Mouse (Mus musculus) heart, embryonic 11.5 days (tissue): ENCODE measurements around the gene Adh1. TPM values are rescaled to one million over a fixed set of nuclear protein-coding genes. Genes with fewer than 3 reads are reported as not detected.

Experiments used
- ATAC-seq: fragments of 200-750 bp; cut with Nextera tagmentation; replicated peaks from 2 replicates; pipeline ENCODE4 v1.8.0; 2017; ENCODE audit warnings: moderate library complexity; ENCODE audit not compliant: insufficient number of reproducible peaks, low FRiP score, low TSS enrichment
- H3K27ac ChIP-seq: fragments of 300-500 bp; sonication (generic); 2 replicates; pipeline ENCODE4 v1.5.1; 2014; ENCODE audit warnings: mild to moderate bottlenecking, low read depth, low read length
- H3K27me3 ChIP-seq: fragments of 300-500 bp; sonication (generic); 2 replicates; pipeline ENCODE4 v1.6.1; 2014; ENCODE audit warnings: mild to moderate bottlenecking, low read length, mixed read lengths; ENCODE audit not compliant: control insufficient read depth, insufficient read depth
- H3K36me3 ChIP-seq: fragments of 300-500 bp; sonication (generic); 2 replicates; pipeline ENCODE4 v1.6.1; 2014; ENCODE audit warnings: mild to moderate bottlenecking, low read length, moderate library complexity, mixed read lengths; ENCODE audit not compliant: control insufficient read depth, insufficient read depth
- H3K4me1 ChIP-seq: fragments of 300-500 bp; sonication (generic); 2 replicates; pipeline ENCODE4 v1.6.1; 2014; ENCODE audit warnings: low read length; ENCODE audit not compliant: control insufficient read depth, insufficient read depth
- H3K4me2 ChIP-seq: fragments of 300-500 bp; sonication (generic); 2 replicates; pipeline ENCODE4 v1.6.1; 2014; ENCODE audit warnings: mild to moderate bottlenecking, moderate library complexity
- H3K4me3 ChIP-seq: fragments of 300-500 bp; sonication (generic); 2 replicates; pipeline ENCODE4 v1.5.1; 2014; ENCODE audit warnings: low read depth, low read length
- H3K9ac ChIP-seq: fragments of 300-500 bp; sonication (generic); 2 replicates; pipeline ENCODE4 v1.6.1; 2014; ENCODE audit warnings: mild to moderate bottlenecking, low read depth, low read length, moderate library complexity
- H3K9me3 ChIP-seq: fragments of 300-500 bp; sonication (generic); replicated peaks from 2 replicates; pipeline ENCODE4 v1.6.1; 2016; ENCODE audit warnings: low read length; ENCODE audit not compliant: control insufficient read depth
- WGBS: fragments of 180-500 bp; shearing (Covaris S2); extraction: QIAGEN DNeasy Blood & Tissue Kit; methylation state at CpG from one replicate; pipeline ENCODE4 v1.1.7; 2014; ENCODE audit not compliant: insufficient replicate concordance; 5-methylcytosine and 5-hydroxymethylcytosine counted together
- polyA plus RNA-seq: library from polyadenylated mRNA; unstranded; fragments of >200 nt; fragmentation: Nextera tagmentation; extraction: Ambion mirVana; gene quantifications from 2 replicates; pipeline ENCODE4 v1.2.1, GENCODE M21; 2014

Gene Adh1
- polyA plus RNA-seq, 1 experiment from 2014 or later: 0.93 TPM

GRCm38 (mm10) chr3:138246511-138247020 is 14.2 kb upstream of the Adh1 start:
- Histone ChIP-seq H3K27ac (no peak overlapping the region), H3K9ac (no peak overlapping the region), H3K9me3 (no peaks in the 10 kb centered on the region), H3K27me3 (no peaks in the 10 kb centered on the region), H3K36me3 (no peaks in the 10 kb centered on the region), H3K4me1 (no peaks in the 10 kb centered on the region), H3K4me2 (no peak overlapping the region), H3K4me3 (no peak overlapping the region)
- no peak for ATAC-seq

GRCm38 (mm10) chr3:138247241-138247640 is 13.6 kb upstream of the Adh1 start:
- 82% methylated on average over 4 of the region's 4 CpGs for WGBS
- Histone ChIP-seq H3K4me2 (no peak overlapping the region), H3K9me3 (no peaks in the 10 kb centered on the region), H3K36me3 (no peaks in the 10 kb centered on the region), H3K27me3 (no peaks in the 10 kb centered on the region), H3K4me1 (no peaks in the 10 kb centered on the region), H3K9ac (no peak overlapping the region), H3K4me3 (no peak overlapping the region), H3K27ac (no peak overlapping the region)
- ATAC-seq: no peak

GRCm38 (mm10) chr3:138248011-138248410 is 12.8 kb upstream of the Adh1 start:
- no peak for ATAC-seq
- WGBS: 72% methylated on average over 7 of the region's 7 CpGs
- H3K9me3 ChIP-seq: no peaks in the 10 kb centered on the region
- no peak overlapping the region for H3K4me2 ChIP-seq
- H3K27ac ChIP-seq: no peak overlapping the region
- H3K36me3 ChIP-seq: no peaks in the 10 kb centered on the region
- no peaks in the 10 kb centered on the region for H3K27me3 ChIP-seq
- H3K9ac ChIP-seq: no peak overlapping the region
- H3K4me1 ChIP-seq: no peaks in the 10 kb centered on the region
- H3K4me3 ChIP-seq: no peak overlapping the region

GRCm38 (mm10) chr3:138248746-138249145 is 12.0 kb upstream of the Adh1 start:
- H3K4me2 ChIP-seq: no peak overlapping the region
- H3K9ac ChIP-seq: no peak overlapping the region
- no peak for ATAC-seq
- H3K9me3 ChIP-seq: no peaks in the 10 kb centered on the region
- no peak overlapping the region for H3K4me3 ChIP-seq
- no peaks in the 10 kb centered on the region for H3K4me1 ChIP-seq
- H3K27me3 ChIP-seq: no peaks in the 10 kb centered on the region
- H3K27ac ChIP-seq: no peak overlapping the region
- WGBS: 85% methylated on average over 8 of the region's 8 CpGs
- no peaks in the 10 kb centered on the region for H3K36me3 ChIP-seq

- Histone ChIP-seq H3K9me3 (no peaks in the 10 kb centered on the region), H3K9ac (no peak overlapping the region), H3K4me2 (no peak overlapping the region), H3K27ac (no peak overlapping the region), H3K4me3 (no peak overlapping the region), H3K27me3 (no peaks in the 10 kb centered on the region), H3K4me1 (no peaks in the 10 kb centered on the region), H3K36me3 (no peaks in the 10 kb centered on the region)
- ATAC-seq: no peak
- WGBS: 82% methylated on average over 6 of the region's 6 CpGs
These were observed 9.6 kb upstream of the Adh1 start for GRCm38 (mm10) chr3:138251156-138251555.

- Histone ChIP-seq H3K27ac (no peak overlapping the region), H3K36me3 (no peaks in the 10 kb centered on the region), H3K4me1 (no peaks in the 10 kb centered on the region), H3K4me2 (no peak overlapping the region), H3K27me3 (no peaks in the 10 kb centered on the region), H3K9ac (no peak overlapping the region), H3K4me3 (no peak overlapping the region), H3K9me3 (no peaks in the 10 kb centered on the region)
- 63% methylated on average over 5 of the region's 5 CpGs for WGBS
- ATAC-seq: no peak
These were observed 6.6 kb upstream of the Adh1 start for GRCm38 (mm10) chr3:138254205-138254604.

- H3K4me3 ChIP-seq: no peak overlapping the region
These were observed 5.4 kb upstream of the Adh1 start for GRCm38 (mm10) chr3:138255366-138255765.

GRCm38 (mm10) chr3:138255780-138256550 is 4.8 kb upstream of the Adh1 start:
- no peak overlapping the region for H3K4me2 ChIP-seq

More at GRCm38 (mm10) chr3:138255366-138255765, 5.4 kb upstream of the Adh1 start:
- 37% methylated on average over 3 of the region's 3 CpGs for WGBS
- no peak overlapping the region for H3K27ac ChIP-seq
- ATAC-seq: no peak
- no peak overlapping the region for H3K9ac ChIP-seq
- H3K36me3 ChIP-seq: no peaks in the 10 kb centered on the region
- no peaks in the 10 kb centered on the region for H3K27me3 ChIP-seq
- no peaks in the 10 kb centered on the region for H3K9me3 ChIP-seq
- no peaks in the 10 kb centered on the region for H3K4me1 ChIP-seq
- H3K4me2 ChIP-seq: no peak overlapping the region

GRCm38 (mm10) chr3:138262568-138262967 is 1.8 kb downstream of the Adh1 start:
- H3K9ac ChIP-seq: no peak overlapping the region
- 21% methylated on average over 4 of the region's 4 CpGs for WGBS
- no peak overlapping the region for H3K4me2 ChIP-seq
- ATAC-seq: no peak
- no peaks in the 10 kb centered on the region for H3K4me1 ChIP-seq
- no peaks in the 10 kb centered on the region for H3K9me3 ChIP-seq
- no peaks in the 10 kb centered on the region for H3K27me3 ChIP-seq
- no peak overlapping the region for H3K4me3 ChIP-seq
- H3K36me3 ChIP-seq: no peaks in the 10 kb centered on the region
- H3K27ac ChIP-seq: no peak overlapping the region

More at GRCm38 (mm10) chr3:138255780-138256550, 4.8 kb upstream of the Adh1 start:
- H3K4me3 ChIP-seq: no peak overlapping the region
- no peaks in the 10 kb centered on the region for H3K27me3 ChIP-seq
- H3K27ac ChIP-seq: no peak overlapping the region
- H3K4me1 ChIP-seq: no peaks in the 10 kb centered on the region
- WGBS: 51% methylated on average over 9 of the region's 9 CpGs
- H3K9me3 ChIP-seq: no peaks in the 10 kb centered on the region
- H3K9ac ChIP-seq: no peak overlapping the region
- ATAC-seq: no peak
- H3K36me3 ChIP-seq: no peaks in the 10 kb centered on the region
